Mouse (Mus musculus) C2C12 (cell line): ENCODE measurements around the gene Mark2.

ENCODE experiments used
- CEBPB ChIP-seq: IDR thresholded peaks from one replicate; pipeline ENCODE4 v1.6.1; 2011; ENCODE audit warnings: low read depth, mild to moderate bottlenecking, control low read depth, moderate library complexity
- CTCF ChIP-seq: IDR thresholded peaks from one replicate; pipeline ENCODE4 v1.5.1; 2011; ENCODE audit not compliant: control insufficient read depth, insufficient read depth, insufficient read length
- MAX ChIP-seq: IDR thresholded peaks from one replicate; pipeline ENCODE4 v1.6.1; 2011; ENCODE audit warnings: mild to moderate bottlenecking, control low read depth
- MYOD1 ChIP-seq: IDR thresholded peaks from one replicate; pipeline ENCODE4 v1.6.1; 2011; ENCODE audit warnings: low read depth; ENCODE audit not compliant: control insufficient read depth, insufficient read length
- MYOG ChIP-seq: IDR thresholded peaks from one replicate; pipeline ENCODE4 v1.6.1; 2011; ENCODE audit not compliant: control insufficient read depth, insufficient read length; ENCODE audit errors: extremely low read depth
- USF1 ChIP-seq: IDR thresholded peaks from one replicate; pipeline ENCODE4 v1.6.1; 2011; ENCODE audit warnings: low read depth, mild to moderate bottlenecking, control low read depth, moderate library complexity

DNA sequence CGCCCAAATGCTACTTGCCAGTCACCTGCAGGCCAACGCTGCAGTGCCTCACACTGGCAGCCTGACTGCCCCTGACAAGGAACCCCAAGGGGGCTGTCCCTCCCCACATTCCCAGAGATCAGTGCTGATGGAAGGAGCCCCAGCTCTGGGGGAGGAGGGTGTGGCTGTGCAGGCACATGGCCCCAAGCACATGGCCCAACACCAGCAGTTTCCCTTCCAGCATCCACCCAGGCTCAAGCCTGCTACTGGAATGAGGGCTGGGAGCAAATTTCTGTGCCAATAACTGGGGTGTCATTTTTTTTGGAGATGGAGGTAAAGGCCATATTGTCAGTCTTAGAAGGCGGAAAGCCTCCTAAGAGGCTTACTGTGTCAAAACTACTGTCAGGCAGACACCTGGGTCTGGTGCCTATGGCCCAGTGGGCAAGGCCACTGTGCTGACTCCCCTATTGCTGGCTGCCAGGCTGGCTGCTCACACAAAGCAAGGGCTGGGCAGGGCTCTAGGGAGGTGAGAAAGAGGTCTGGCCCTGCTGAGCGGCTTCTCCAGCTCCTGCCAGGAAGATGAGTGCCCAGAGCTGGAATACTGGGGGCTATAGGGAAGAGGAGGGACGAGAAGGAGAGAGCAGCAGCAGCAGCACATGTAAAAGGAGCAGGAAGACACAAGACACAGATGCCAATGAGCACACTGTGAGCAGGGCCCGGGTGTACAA, 63.3 kb downstream of the Mark2 start:
- no peak for TF ChIP-seq MYOG
- no peak for TF ChIP-seq CTCF
- no peak for TF ChIP-seq MYOD1
- no peak for TF ChIP-seq CEBPB
- TF ChIP-seq MAX: no peak
- no peak for TF ChIP-seq USF1
